Mouse (Mus musculus): Measurements from ENCODE around the gene Olfr213. TPM values are rescaled to one million over a fixed set of nuclear protein-coding genes. Genes with fewer than 3 reads are reported as not detected.
"Not testable (repeated sequence)": the region's sequence is repeated elsewhere in the genome, so short reads cannot be mapped to it uniquely, and the experiment has no call there.

The Olfr213 gene
- polyA plus RNA-seq (2014; fragmentation: Nextera tagmentation; extraction: Ambion mirVana) = not detected in 2 replicates

GRCm38 (mm10) chr6:116538156-116538555 lies at the start of gene Olfr213:
Gene Olfr213 (plus strand): TSS chr6:116538456.
- Histone ChIP-seq H3K4me1 (ENCODE audit: insufficient read depth) (no peaks in the 10 kb centered on the region), H3K27ac (ENCODE audit: low read depth) (no peak within 1 kb of the TSS), H3K4me3 (ENCODE audit: low read depth, low read length) (no peak within 1 kb of the TSS), H3K9ac (no peak within 1 kb of the TSS), H3K9me3 (ENCODE audit: low read depth, low read length) (no peaks in the 10 kb centered on the region), H3K36me3 (ENCODE audit: insufficient read depth) (no peaks in the 10 kb centered on the region), H3K27me3 (ENCODE audit: insufficient read depth, low read length) (no peaks in the 10 kb centered on the region), H3K4me2 (no peak within 1 kb of the TSS)
- TF ChIP-seq CTCF (IDR thresholded peaks at IDR 0.05; ENCODE audit: low read depth) = no peak
- DNase-seq (no peak), ATAC-seq (ENCODE audit: insufficient read depth) (no peak)
- 78% methylated on average over 1 of the region's 1 CpGs for WGBS

GRCm38 (mm10) chr6:116488791-116489190 lies 49.5 kb upstream of the Olfr213 start, which contains the start of gene Olfr211:
Gene Olfr211 (plus strand): TSS chr6:116489091.
- Histone ChIP-seq H3K36me3 (ENCODE audit: insufficient read depth) (no peaks in the 10 kb centered on the region), H3K27me3 (ENCODE audit: insufficient read depth, low read length) (no peaks in the 10 kb centered on the region), H3K4me3 (ENCODE audit: low read depth, low read length) (no peak within 1 kb of the TSS), H3K4me1 (ENCODE audit: insufficient read depth) (no peaks in the 10 kb centered on the region), H3K27ac (ENCODE audit: low read depth) (no peak within 1 kb of the TSS), H3K9ac (no peak within 1 kb of the TSS), H3K4me2 (no peak within 1 kb of the TSS), H3K9me3 (ENCODE audit: low read depth, low read length) (no peaks in the 10 kb centered on the region)
- ATAC-seq (ENCODE audit: insufficient read depth) = no peak
- WGBS = 65% methylated on average over 4 of the region's 4 CpGs
- no peak for TF ChIP-seq CTCF (IDR thresholded peaks at IDR 0.05; ENCODE audit: low read depth)
- no peak for DNase-seq

GRCm38 (mm10) chr6:116493742-116494141 lies 44.5 kb upstream of the Olfr213 start:
- DNase-seq (no peak), ATAC-seq (ENCODE audit: insufficient read depth) (no peak)
- no peaks in the 10 kb centered on the region for H3K4me1 ChIP-seq (ENCODE audit: insufficient read depth)
- no peak overlapping the region for H3K4me3 ChIP-seq (ENCODE audit: low read depth, low read length)
- H3K4me2 ChIP-seq = no peak overlapping the region
- no peaks in the 10 kb centered on the region for H3K9me3 ChIP-seq (ENCODE audit: low read depth, low read length)
- no peak for TF ChIP-seq CTCF (IDR thresholded peaks at IDR 0.05; ENCODE audit: low read depth)
- no peaks in the 10 kb centered on the region for H3K27me3 ChIP-seq (ENCODE audit: insufficient read depth, low read length)
- no peak overlapping the region for H3K27ac ChIP-seq (ENCODE audit: low read depth)
- no peaks in the 10 kb centered on the region for H3K36me3 ChIP-seq (ENCODE audit: insufficient read depth)
- no peak overlapping the region for H3K9ac ChIP-seq
- 78% methylated on average over 5 of the region's 5 CpGs for WGBS

GRCm38 (mm10) chr6:116495960-116496359 lies 42.3 kb upstream of the Olfr213 start:
- Histone ChIP-seq H3K9ac (no peak overlapping the region), H3K27me3 (ENCODE audit: insufficient read depth, low read length) (no peaks in the 10 kb centered on the region), H3K27ac (ENCODE audit: low read depth) (no peak overlapping the region), H3K4me3 (ENCODE audit: low read depth, low read length) (no peak overlapping the region), H3K4me1 (ENCODE audit: insufficient read depth) (no peaks in the 10 kb centered on the region), H3K9me3 (ENCODE audit: low read depth, low read length) (no peaks in the 10 kb centered on the region), H3K36me3 (ENCODE audit: insufficient read depth) (no peaks in the 10 kb centered on the region), H3K4me2 (no peak overlapping the region)
- no peak for TF ChIP-seq CTCF (IDR thresholded peaks at IDR 0.05; ENCODE audit: low read depth)
- DNase-seq = no peak
- WGBS = 67% methylated on average over 1 of the region's 1 CpGs
- no peak for ATAC-seq (ENCODE audit: insufficient read depth)

- H3K9me3 ChIP-seq (ENCODE audit: low read depth, low read length); H3K27ac ChIP-seq (ENCODE audit: low read depth); H3K9ac ChIP-seq: not testable (repeated sequence)
Observed at GRCm38 (mm10) chr6:116506302-116507003, 31.8 kb upstream of the Olfr213 start, which contains the start of gene Olfr212. Gene Olfr212 (plus strand): TSS chr6:116506516.

GRCm38 (mm10) chr6:116514832-116515231 lies 23.4 kb upstream of the Olfr213 start:
- no peak for TF ChIP-seq CTCF (IDR thresholded peaks at IDR 0.05; ENCODE audit: low read depth)
- Histone ChIP-seq H3K9me3 (ENCODE audit: low read depth, low read length) (no peaks in the 10 kb centered on the region), H3K4me3 (ENCODE audit: low read depth, low read length) (no peak overlapping the region), H3K4me2 (no peak overlapping the region), H3K9ac (no peak overlapping the region), H3K36me3 (ENCODE audit: insufficient read depth) (no peaks in the 10 kb centered on the region), H3K27ac (ENCODE audit: low read depth) (no peak overlapping the region), H3K27me3 (ENCODE audit: insufficient read depth, low read length) (no peaks in the 10 kb centered on the region), H3K4me1 (ENCODE audit: insufficient read depth) (no peaks in the 10 kb centered on the region)
- no peak for DNase-seq
- no peak for ATAC-seq (ENCODE audit: insufficient read depth)

More at GRCm38 (mm10) chr6:116506302-116507003, 31.8 kb upstream of the Olfr213 start, which contains the start of gene Olfr212:
- not testable (repeated sequence) for DNase-seq; H3K4me2 ChIP-seq; H3K4me1 ChIP-seq (ENCODE audit: insufficient read depth); H3K27me3 ChIP-seq (ENCODE audit: insufficient read depth, low read length); ATAC-seq (ENCODE audit: insufficient read depth); H3K4me3 ChIP-seq (ENCODE audit: low read depth, low read length); H3K36me3 ChIP-seq (ENCODE audit: insufficient read depth)
- WGBS = 89% methylated on average over 19 of the region's 20 CpGs

GRCm38 (mm10) chr6:116542500-116542899 lies 4.2 kb downstream of the Olfr213 start:
- Histone ChIP-seq H3K4me1 (ENCODE audit: insufficient read depth) (no peaks in the 10 kb centered on the region), H3K9ac (no peak overlapping the region), H3K4me3 (ENCODE audit: low read depth, low read length) (no peak overlapping the region), H3K9me3 (ENCODE audit: low read depth, low read length) (no peaks in the 10 kb centered on the region), H3K27me3 (ENCODE audit: insufficient read depth, low read length) (no peaks in the 10 kb centered on the region), H3K4me2 (no peak overlapping the region), H3K36me3 (ENCODE audit: insufficient read depth) (no peaks in the 10 kb centered on the region), H3K27ac (ENCODE audit: low read depth) (no peak overlapping the region)
- TF ChIP-seq CTCF (IDR thresholded peaks at IDR 0.05; ENCODE audit: low read depth) = no peak
- WGBS = 77% methylated on average over 2 of the region's 2 CpGs
- ATAC-seq (ENCODE audit: insufficient read depth) (no peak), DNase-seq (no peak)

- DNase-seq = not testable (repeated sequence)
- 94% methylated on average over 11 of the region's 11 CpGs for WGBS
Observed at GRCm38 (mm10) chr6:116550841-116551240, 12.6 kb downstream of the Olfr213 start, which contains the start of gene Gm5580. Gene Gm5580 (plus strand): TSS chr6:116551141.

More at GRCm38 (mm10) chr6:116550841-116551240, 12.6 kb downstream of the Olfr213 start, which contains the start of gene Gm5580:
- H3K4me3 ChIP-seq (ENCODE audit: low read depth, low read length); H3K27me3 ChIP-seq (ENCODE audit: insufficient read depth, low read length); H3K27ac ChIP-seq (ENCODE audit: low read depth); H3K36me3 ChIP-seq (ENCODE audit: insufficient read depth); H3K4me1 ChIP-seq (ENCODE audit: insufficient read depth); H3K4me2 ChIP-seq; H3K9me3 ChIP-seq (ENCODE audit: low read depth, low read length); ATAC-seq (ENCODE audit: insufficient read depth); H3K9ac ChIP-seq: not testable (repeated sequence)

All from lung, embryonic 14.5 days (tissue).